Comparison of ENCODE assay signal across 10 mouse cellular contexts in genomic region chr7:78267461-78268007, GRCm38 (mm10).
DNase-seq lines count a peak whose midpoint lies in the region; ATAC-seq lines count a peak whose summit lies in the region.
"Had no signal": no experiment of that assay in that cellular context is flagged by ENCODE, and none has a peak within 500 bp of the region (broad histone marks: within the 10 kb centered on the region; RNA-seq: fewer than 3 reads in every experiment).

No protein-coding gene starts in this region.

- peaks cover 8% of the 10 kb centered on the region for H3K4me1 ChIP-seq in neural tube, embryonic 15.5 days
- H3K4me1 ChIP-seq in hindbrain, embryonic 11.5 days (replicated peaks; ENCODE audit: control insufficient read depth, insufficient read depth, low read length): no peaks in the 10 kb centered on the region
- H3K4me1 ChIP-seq in stomach, embryonic 14.5 days (ENCODE audit: control insufficient read depth, insufficient read depth, low read length): peaks cover 3% of the 10 kb centered on the region; the same call in 1 of the 2 replicates
- H3K4me1 ChIP-seq: limb, embryonic 13.5 days had no signal

- no peak overlapping the region for H3K4me3 ChIP-seq in neural tube, embryonic 15.5 days (replicated peaks)
- no peak overlapping the region for H3K4me3 ChIP-seq in hindbrain, embryonic 11.5 days (ENCODE audit: low read depth, low read length)
- H3K4me3 ChIP-seq in stomach, embryonic 14.5 days (ENCODE audit: low read depth, low read length): no peak overlapping the region
- H3K4me3 ChIP-seq: limb, embryonic 13.5 days had no signal

- H3K27me3 ChIP-seq in neural tube, embryonic 15.5 days (replicated peaks): no peaks in the 10 kb centered on the region
- no peaks in the 10 kb centered on the region for H3K27me3 ChIP-seq in hindbrain, embryonic 11.5 days (ENCODE audit: control insufficient read depth, insufficient read depth, low read length)
- H3K27me3 ChIP-seq in stomach, embryonic 14.5 days (ENCODE audit: control insufficient read depth, insufficient read depth, low read length): no peaks in the 10 kb centered on the region
- H3K27me3 ChIP-seq: CH12.LX; limb, embryonic 13.5 days had no signal

- H3K36me3 ChIP-seq in neural tube, embryonic 15.5 days: no peaks in the 10 kb centered on the region
- H3K36me3 ChIP-seq in hindbrain, embryonic 11.5 days (ENCODE audit: control insufficient read depth, insufficient read depth, low read length): no peaks in the 10 kb centered on the region
- H3K36me3 ChIP-seq in stomach, embryonic 14.5 days (ENCODE audit: control insufficient read depth, insufficient read depth, low read length): no peaks in the 10 kb centered on the region
- H3K36me3 ChIP-seq: limb, embryonic 13.5 days had no signal

- H3K4me2 ChIP-seq in neural tube, embryonic 15.5 days: no peak overlapping the region
- no peak overlapping the region for H3K4me2 ChIP-seq in hindbrain, embryonic 11.5 days (replicated peaks; ENCODE audit: low read depth, low read length)
- no peak overlapping the region for H3K4me2 ChIP-seq in stomach, embryonic 14.5 days (replicated peaks; ENCODE audit: low read depth, low read length)
- H3K4me2 ChIP-seq: limb, embryonic 13.5 days had no signal

- no peak overlapping the region for H3K9ac ChIP-seq in neural tube, embryonic 15.5 days (replicated peaks)
- no peak overlapping the region for H3K9ac ChIP-seq in hindbrain, embryonic 11.5 days (ENCODE audit: low read depth, low read length)
- no peak overlapping the region for H3K9ac ChIP-seq in stomach, embryonic 14.5 days (replicated peaks; ENCODE audit: low read depth, low read length)
- H3K9ac ChIP-seq: limb, embryonic 13.5 days had no signal

- DNase-seq in heart, postnatal 4 days: peak; percentile 37
- no peak for DNase-seq in heart, adult 8-10 months (ENCODE audit: low spot score)
- peak; percentile 45 for DNase-seq in neural tube, embryonic 10.5 days (ENCODE audit: extremely low spot score, low spot score)
- peak; percentile 71 for DNase-seq in hindbrain, embryonic 11.5 days (ENCODE audit: low spot score)
- DNase-seq in frontal cortex, postnatal 36 days (ENCODE audit: low spot score in 2 of 2): no peak
- DNase-seq in cerebellum, adult 8-10 months: no peak

- ATAC-seq in neural tube, embryonic 15.5 days (ENCODE audit: low FRiP score): no peak
- ATAC-seq in hindbrain, embryonic 11.5 days (ENCODE audit: low FRiP score): no peak; the same call in 1 of the 2 replicates
- peak; percentile 66; the same call in 1 of the 2 replicates for ATAC-seq in stomach, embryonic 14.5 days (ENCODE audit: insufficient number of reproducible peaks, insufficient read depth, low FRiP score, low read depth)

- WGBS in neural tube, embryonic 15.5 days: 15% methylated on average over 1 of the region's 1 CpGs
- 9% methylated on average over 1 of the region's 1 CpGs for WGBS in hindbrain, embryonic 11.5 days
- WGBS in stomach, embryonic 14.5 days: 3% methylated on average over 1 of the region's 1 CpGs

- no peaks in the 10 kb centered on the region for H3K9me3 ChIP-seq in neural tube, embryonic 15.5 days (replicated peaks)
- H3K9me3 ChIP-seq in hindbrain, embryonic 11.5 days (ENCODE audit: control insufficient read depth, low read length): no peaks in the 10 kb centered on the region
- H3K9me3 ChIP-seq in stomach, embryonic 14.5 days (ENCODE audit: control insufficient read depth, low read depth, low read length): no peaks in the 10 kb centered on the region
- H3K9me3 ChIP-seq: limb, embryonic 13.5 days had no signal

- no peak overlapping the region for H3K27ac ChIP-seq in neural tube, embryonic 15.5 days (replicated peaks)
- no peak overlapping the region for H3K27ac ChIP-seq in hindbrain, embryonic 11.5 days (ENCODE audit: low read depth, low read length)
- H3K27ac ChIP-seq in stomach, embryonic 14.5 days (ENCODE audit: low read length): no peak overlapping the region
- H3K27ac ChIP-seq: limb, embryonic 13.5 days had no signal

Comparison
In these comparisons a context has a peak if more than half of its experiments do, and no peak if none do; other contexts are left out.
1. DNase-seq: peak in heart, postnatal 4 days (single experiment), neural tube, embryonic 10.5 days (single experiment) and hindbrain, embryonic 11.5 days (single experiment); none in heart, adult 8-10 months (single experiment), frontal cortex, postnatal 36 days (0 of 2) and cerebellum, adult 8-10 months (single experiment).